Mouse (Mus musculus) thymus, postnatal 36 days (tissue): ENCODE data around the gene Mettl27.
"Not testable (repeated sequence)": the region's sequence is repeated elsewhere in the genome, so short reads cannot be mapped to it uniquely, and the experiment has no call there.

Experiments
- DNase-seq, 2 experiments: peaks; one replicate each; pipeline ENCODE4 v3.0.0; 2022; ENCODE audit warnings: mixed read lengths in 2 of 2

The Mettl27 gene

GRCm38 (mm10) chr5:134921106-134921505 lies 11.1 kb upstream of the Mettl27 start:
- no peak for DNase-seq

GRCm38 (mm10) chr5:134923141-134923540 lies 9.0 kb upstream of the Mettl27 start:
- DNase-seq = no peak

- DNase-seq = no peak
Measured at GRCm38 (mm10) chr5:134926726-134927125, 5.4 kb upstream of the Mettl27 start.

GRCm38 (mm10) chr5:134929988-134930387 lies 2.2 kb upstream of the Mettl27 start:
- no peak for DNase-seq

- DNase-seq = peak; percentile 72 to 76
Measured at GRCm38 (mm10) chr5:134932903-134933276, 722 bp downstream of the Mettl27 start.

- DNase-seq = peak; percentile 48 to 69
Measured at GRCm38 (mm10) chr5:134933281-134933680, 1.1 kb downstream of the Mettl27 start.

GRCm38 (mm10) chr5:134933686-134934085 lies 1.5 kb downstream of the Mettl27 start:
- DNase-seq = peak in 1 of 2 experiments; percentile 56

- no peak for DNase-seq
Measured at GRCm38 (mm10) chr5:134934666-134935065, 2.5 kb downstream of the Mettl27 start.

GRCm38 (mm10) chr5:134936051-134936450 lies 3.9 kb downstream of the Mettl27 start:
- DNase-seq = no peak

GRCm38 (mm10) chr5:134936626-134937185 lies 4.5 kb downstream of the Mettl27 start:
- no peak for DNase-seq

GRCm38 (mm10) chr5:134939069-134939468 lies 6.9 kb downstream of the Mettl27 start:
- no peak for DNase-seq

GRCm38 (mm10) chr5:134939554-134939953 lies 7.4 kb downstream of the Mettl27 start:
- DNase-seq = not testable (repeated sequence)

GRCm38 (mm10) chr5:134941472-134942209 lies 9.5 kb downstream of the Mettl27 start:
- DNase-seq = peak; percentile 57 to 72

- DNase-seq = no peak
Measured at GRCm38 (mm10) chr5:134942740-134943139, 10.6 kb downstream of the Mettl27 start.

GRCm38 (mm10) chr5:134944179-134944578 lies 12.0 kb downstream of the Mettl27 start:
- DNase-seq = no peak

GRCm38 (mm10) chr5:134945266-134945959 lies 13.2 kb downstream of the Mettl27 start:
- DNase-seq = no peak

GRCm38 (mm10) chr5:134946063-134946856 lies 14.1 kb downstream of the Mettl27 start:
- no peak for DNase-seq

GRCm38 (mm10) chr5:134946857-134947255 lies 14.7 kb downstream of the Mettl27 start, which contains the start of gene Cldn4:
Gene Cldn4 (minus strand): TSS chr5:134946934.
- peak; percentile 76 to 85 for DNase-seq

GRCm38 (mm10) chr5:134947420-134948084 lies 15.4 kb downstream of the Mettl27 start:
- peak in 1 of 2 experiments; percentile 30 for DNase-seq

GRCm38 (mm10) chr5:134948085-134948439 lies 15.9 kb downstream of the Mettl27 start:
- no peak for DNase-seq

- peak; percentile 61 to 71 for DNase-seq
Measured at GRCm38 (mm10) chr5:134951053-134951884, 19.1 kb downstream of the Mettl27 start.
